Mouse (Mus musculus) liver, embryonic 16.5 days (tissue): ENCODE data around the gene Pdcl2. TPM values are rescaled to one million over a fixed set of nuclear protein-coding genes. Genes with fewer than 3 reads are reported as not detected.

Experiments
- ATAC-seq: fragments of 200-750 bp; cut with Nextera tagmentation; 2 replicates; pipeline ENCODE4 v1.8.0; 2017; ENCODE audit warnings: low read depth, mild to moderate bottlenecking, moderate number of reproducible peaks, moderate library complexity
- H3K27ac ChIP-seq: fragments of 300-500 bp; sonication (generic); 2 replicates; pipeline ENCODE4 v1.5.1; 2014; ENCODE audit warnings: mild to moderate bottlenecking, low read length
- H3K27me3 ChIP-seq: fragments of 300-500 bp; sonication (generic); 2 replicates; pipeline ENCODE4 v1.6.1; 2014; ENCODE audit warnings: low read depth, low read length, mixed read lengths; ENCODE audit not compliant: control insufficient read depth, insufficient read depth
- H3K36me3 ChIP-seq: fragments of 300-500 bp; sonication (generic); 2 replicates; pipeline ENCODE4 v1.6.1; 2014; ENCODE audit warnings: mild to moderate bottlenecking; ENCODE audit not compliant: control insufficient read depth, insufficient read depth
- H3K4me1 ChIP-seq: fragments of 300-500 bp; sonication (generic); 2 replicates; pipeline ENCODE4 v1.6.1; 2014; ENCODE audit warnings: low read depth, low read length, mixed read lengths; ENCODE audit not compliant: control insufficient read depth
- H3K4me2 ChIP-seq: fragments of 300-500 bp; sonication (generic); 2 replicates; pipeline ENCODE4 v1.6.1; 2014; ENCODE audit warnings: low read depth, low read length, mixed read lengths
- H3K4me3 ChIP-seq: fragments of 300-500 bp; sonication (generic); 2 replicates; pipeline ENCODE4 v1.5.1; 2014; ENCODE audit warnings: low read depth, mild to moderate bottlenecking, low read length
- H3K9ac ChIP-seq: fragments of 300-500 bp; sonication (generic); 2 replicates; pipeline ENCODE4 v1.6.1; 2014; ENCODE audit warnings: low read depth, low read length
- H3K9me3 ChIP-seq: fragments of 300-500 bp; sonication (generic); replicated peaks from 2 replicates; pipeline ENCODE4 v1.6.1; 2016; ENCODE audit warnings: low read length; ENCODE audit not compliant: control insufficient read depth
- WGBS: fragments of 180-500 bp; shearing (Covaris S2); extraction: QIAGEN DNeasy Blood & Tissue Kit; methylation state at CpG from one replicate; pipeline ENCODE4 v1.1.7; 2014; ENCODE audit not compliant: insufficient replicate concordance; 5-methylcytosine and 5-hydroxymethylcytosine counted together
- polyA plus RNA-seq: library from polyadenylated mRNA; unstranded; fragments of >200 nt; fragmentation: Nextera tagmentation; extraction: Ambion mirVana; gene quantifications from 2 replicates; pipeline ENCODE4 v1.2.1, GENCODE M21; 2015

Gene Pdcl2
- not detected in 2 replicates for polyA plus RNA-seq

- Histone ChIP-seq H3K9ac (no peak within 1 kb of the TSS), H3K4me3 (no peak within 1 kb of the TSS), H3K27me3 (no peaks in the 10 kb centered on the region), H3K27ac (no peak within 1 kb of the TSS), H3K4me1 (no peaks in the 10 kb centered on the region), H3K36me3 (no peaks in the 10 kb centered on the region), H3K4me2 (no peak within 1 kb of the TSS), H3K9me3 (no peaks in the 10 kb centered on the region)
- no peak for ATAC-seq
- WGBS = 79% methylated on average over 7 of the region's 7 CpGs
These were observed at the start of gene Pdcl2 for GRCm38 (mm10) chr5:76330953-76331352. Pdcl2 (minus strand) TSS chr5:76331156.

GRCm38 (mm10) chr5:76379216-76379615, 48.3 kb upstream of the Pdcl2 start:
- no peaks in the 10 kb centered on the region for H3K27me3 ChIP-seq
- no peak overlapping the region for H3K9ac ChIP-seq
- no peaks in the 10 kb centered on the region for H3K4me1 ChIP-seq
- no peaks in the 10 kb centered on the region for H3K9me3 ChIP-seq
- no peaks in the 10 kb centered on the region for H3K36me3 ChIP-seq
- no peak overlapping the region for H3K4me2 ChIP-seq
- no peak overlapping the region for H3K27ac ChIP-seq
- no peak overlapping the region for H3K4me3 ChIP-seq
- no peak for ATAC-seq
- WGBS = 44% methylated on average over 3 of the region's 3 CpGs

GRCm38 (mm10) chr5:76369215-76369840, 38.4 kb upstream of the Pdcl2 start:
- no peaks in the 10 kb centered on the region for H3K36me3 ChIP-seq
- no peak overlapping the region for H3K4me2 ChIP-seq
- H3K4me1 ChIP-seq = no peaks in the 10 kb centered on the region
- no peaks in the 10 kb centered on the region; the same call in 1 of the 2 replicates for H3K27me3 ChIP-seq
- no peak overlapping the region for H3K27ac ChIP-seq
- H3K9ac ChIP-seq = no peak overlapping the region
- 50% methylated on average over 8 of the region's 8 CpGs for WGBS
- H3K4me3 ChIP-seq = no peak overlapping the region
- no peak for ATAC-seq
- H3K9me3 ChIP-seq = no peaks in the 10 kb centered on the region

GRCm38 (mm10) chr5:76365406-76365805, 34.5 kb upstream of the Pdcl2 start:
- H3K4me3 ChIP-seq = no peak overlapping the region

GRCm38 (mm10) chr5:76363453-76364104, 32.6 kb upstream of the Pdcl2 start, which contains the start of gene Nmu:
Nmu (minus strand) TSS chr5:76363788.
- H3K27me3 ChIP-seq = peaks cover 11% of the 10 kb centered on the region
- no peak within 1 kb of the TSS for H3K4me3 ChIP-seq
- WGBS = 6% methylated on average over 35 of the region's 35 CpGs
- H3K4me2 ChIP-seq = no peak within 1 kb of the TSS
- no peaks in the 10 kb centered on the region for H3K36me3 ChIP-seq
- no peaks in the 10 kb centered on the region for H3K9me3 ChIP-seq
- no peaks in the 10 kb centered on the region for H3K4me1 ChIP-seq
- no peak within 1 kb of the TSS for H3K27ac ChIP-seq
- ATAC-seq = no peak
- no peak within 1 kb of the TSS for H3K9ac ChIP-seq

More at GRCm38 (mm10) chr5:76365406-76365805, 34.5 kb upstream of the Pdcl2 start:
- no peak overlapping the region for H3K9ac ChIP-seq
- no peak for ATAC-seq
- no peaks in the 10 kb centered on the region for H3K9me3 ChIP-seq
- WGBS = 44% methylated on average over 5 of the region's 5 CpGs
- no peak overlapping the region for H3K27ac ChIP-seq
- H3K36me3 ChIP-seq = no peaks in the 10 kb centered on the region
- H3K4me2 ChIP-seq = no peak overlapping the region
- H3K4me1 ChIP-seq = no peaks in the 10 kb centered on the region
- peaks cover 11% of the 10 kb centered on the region for H3K27me3 ChIP-seq

- Histone ChIP-seq H3K27ac (no peak overlapping the region), H3K27me3 (peaks cover 11% of the 10 kb centered on the region), H3K4me1 (no peaks in the 10 kb centered on the region), H3K9me3 (no peaks in the 10 kb centered on the region), H3K9ac (no peak overlapping the region), H3K36me3 (no peaks in the 10 kb centered on the region), H3K4me3 (no peak overlapping the region), H3K4me2 (no peak overlapping the region)
- ATAC-seq = no peak
- 60% methylated on average over 4 of the region's 4 CpGs for WGBS
These were observed 29.8 kb upstream of the Pdcl2 start for GRCm38 (mm10) chr5:76360786-76361185.

- WGBS = 65% methylated on average over 1 of the region's 1 CpGs
- Histone ChIP-seq H3K36me3 (no peaks in the 10 kb centered on the region), H3K9ac (no peak overlapping the region), H3K4me2 (no peak overlapping the region), H3K4me3 (no peak overlapping the region), H3K27ac (no peak overlapping the region), H3K27me3 (peaks cover 11% of the 10 kb centered on the region), H3K9me3 (no peaks in the 10 kb centered on the region), H3K4me1 (no peaks in the 10 kb centered on the region)
- ATAC-seq = no peak
These were observed 29.1 kb upstream of the Pdcl2 start for GRCm38 (mm10) chr5:76360057-76360456.

GRCm38 (mm10) chr5:76351953-76352611, 21.1 kb upstream of the Pdcl2 start:
- Histone ChIP-seq H3K4me2 (no peak overlapping the region), H3K36me3 (no peaks in the 10 kb centered on the region), H3K27ac (no peak overlapping the region), H3K4me1 (no peaks in the 10 kb centered on the region), H3K4me3 (no peak overlapping the region), H3K27me3 (no peaks in the 10 kb centered on the region), H3K9ac (no peak overlapping the region), H3K9me3 (no peaks in the 10 kb centered on the region)
- 48% methylated on average over 7 of the region's 7 CpGs for WGBS
- ATAC-seq = no peak

- no peak overlapping the region for H3K9ac ChIP-seq
- no peak overlapping the region for H3K27ac ChIP-seq
- no peaks in the 10 kb centered on the region for H3K27me3 ChIP-seq
- H3K4me1 ChIP-seq = no peaks in the 10 kb centered on the region
- no peak overlapping the region for H3K4me2 ChIP-seq
- 55% methylated on average over 5 of the region's 5 CpGs for WGBS
- no peak overlapping the region for H3K4me3 ChIP-seq
- H3K9me3 ChIP-seq = no peaks in the 10 kb centered on the region
- H3K36me3 ChIP-seq = no peaks in the 10 kb centered on the region
- no peak for ATAC-seq
These were observed 20.6 kb upstream of the Pdcl2 start for GRCm38 (mm10) chr5:76351537-76351936.
